Mouse (Mus musculus) liver, embryonic 14.5 days (tissue): ENCODE measurements around the gene Il12rb1. TPM values are rescaled to one million over a fixed set of nuclear protein-coding genes. Genes with fewer than 3 reads are reported as not detected.

ENCODE experiments used
- ATAC-seq: fragments of 200-750 bp; cut with Nextera tagmentation; 2 replicates; pipeline ENCODE4 v1.8.0; 2017; ENCODE audit warnings: moderate number of reproducible peaks, mild to moderate bottlenecking, moderate library complexity; ENCODE audit not compliant: insufficient read depth
- DNase-seq, 3 experiments: peaks; one replicate each; pipeline ENCODE4 v3.0.0-alpha.2; 2012 to 2013; ENCODE audit warnings: low read depth in 3 of 3, low spot score in 3 of 3
- H3K27ac ChIP-seq: fragments of 300-500 bp; sonication (generic); 2 replicates; pipeline ENCODE4 v1.5.1; 2014; ENCODE audit warnings: moderate library complexity, mild to moderate bottlenecking, control low read depth, inconsistent platforms
- H3K27me3 ChIP-seq: fragments of 300-500 bp; sonication (generic); 2 replicates; pipeline ENCODE4 v1.6.1; 2014; ENCODE audit warnings: mild to moderate bottlenecking, low read length, moderate library complexity; ENCODE audit not compliant: control insufficient read depth, insufficient read depth
- H3K36me3 ChIP-seq: fragments of 300-500 bp; sonication (generic); replicated peaks from 2 replicates; pipeline ENCODE4 v1.6.1; 2014; ENCODE audit warnings: low read depth; ENCODE audit not compliant: control insufficient read depth, insufficient read depth
- H3K4me1 ChIP-seq, 2 experiments: fragments of 200-500 bp in 1 of 2; fragments of 300-500 bp in 1 of 2; sonication (generic) in 1 of 2; replicated peaks; 2 replicates each; pipeline ENCODE4 v1.6.1; 2012 to 2014; ENCODE audit warnings: antibody characterized with exemption in 1 of 2, inconsistent platforms in 1 of 2, low read length in 1 of 2; ENCODE audit not compliant: control insufficient read depth in 2 of 2, insufficient read depth in 2 of 2
- H3K4me2 ChIP-seq: fragments of 300-500 bp; sonication (generic); 2 replicates; pipeline ENCODE4 v1.6.1; 2014; ENCODE audit warnings: low read depth, mild to moderate bottlenecking, control low read depth, moderate library complexity
- H3K4me3 ChIP-seq, 2 experiments: fragments of 200-500 bp in 1 of 2; fragments of 300-500 bp in 1 of 2; sonication (generic) in 1 of 2; 2 replicates each; pipeline ENCODE4 v1.5.1; 2012 to 2014; ENCODE audit warnings: low read depth in 2 of 2, low read length in 2 of 2, mild to moderate bottlenecking in 2 of 2, control low read depth in 1 of 2, inconsistent platforms in 1 of 2, moderate library complexity in 1 of 2; ENCODE audit not compliant: insufficient read depth in 1 of 2
- H3K9ac ChIP-seq: fragments of 300-500 bp; sonication (generic); replicated peaks from 2 replicates; pipeline ENCODE4 v1.6.1; 2014; ENCODE audit warnings: mild to moderate bottlenecking, control low read depth, moderate library complexity
- H3K9me3 ChIP-seq: fragments of 300-500 bp; sonication (generic); 2 replicates; pipeline ENCODE4 v1.6.1; 2016; ENCODE audit warnings: low read length, mixed read lengths; ENCODE audit not compliant: control insufficient read depth
- CTCF ChIP-seq: IDR thresholded peaks from 2 replicates; pipeline ENCODE4 v1.5.1; 2016; ENCODE audit warnings: antibody characterized with exemption, low read depth, control low read depth
- EP300 ChIP-seq: IDR thresholded peaks from 2 replicates; pipeline ENCODE4 v1.6.1; 2016; ENCODE audit warnings: antibody characterized with exemption, low read depth
- WGBS: fragments of 180-500 bp; shearing (Covaris S2); extraction: QIAGEN DNeasy Blood & Tissue Kit; methylation state at CpG from one replicate; pipeline ENCODE4 v1.1.7; 2014; ENCODE audit not compliant: insufficient replicate concordance; 5-methylcytosine and 5-hydroxymethylcytosine counted together
- polyA plus RNA-seq, 2 experiments: library from polyadenylated mRNA; depleted of rRNA in 1 of 2; stranded (reverse) in 1 of 2; unstranded in 1 of 2; fragments of >200 nt; fragmentation: Nextera tagmentation in 1 of 2; extraction: Ambion mirVana in 1 of 2; gene quantifications; 2 replicates each; pipeline versions ENCODE4 v1.2.1 to v1.2.3; 2012 to 2014

The Il12rb1 gene
- polyA plus RNA-seq, 2 experiments: 0.11 to 0.18 TPM

DNA sequence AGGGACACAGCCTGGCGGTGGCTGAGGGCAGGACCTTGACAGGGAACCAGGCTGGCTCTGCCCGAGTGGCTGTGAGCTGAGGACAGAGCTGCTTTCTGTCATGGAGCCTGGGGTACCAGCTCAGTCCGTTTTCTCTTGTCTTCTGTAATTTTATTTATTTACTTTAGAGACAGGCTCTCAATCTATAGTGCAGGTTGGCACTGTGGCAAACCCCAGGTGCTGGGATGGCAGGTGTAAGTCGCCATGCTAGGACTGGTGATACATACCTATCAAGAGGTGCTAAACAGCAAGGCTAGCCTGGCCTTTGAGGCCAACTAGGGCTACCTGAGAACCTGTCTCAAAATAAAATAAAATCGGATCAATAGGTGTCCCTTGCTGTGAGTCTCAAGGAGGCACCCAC lies 47.8 kb downstream of the Il12rb1 start:
- no peak overlapping the region for H3K4me3 ChIP-seq
- ATAC-seq (no peak), DNase-seq (no peak)
- H3K4me2 ChIP-seq: no peak overlapping the region
- H3K9ac ChIP-seq: no peak overlapping the region
- H3K27ac ChIP-seq: no peak overlapping the region
- peaks cover 6 to 8% of the 10 kb centered on the region in 2 experiments for H3K4me1 ChIP-seq
- no peak for TF ChIP-seq EP300
- TF ChIP-seq CTCF: no peak
- H3K27me3 ChIP-seq: no peaks in the 10 kb centered on the region; the same call in none of the 2 replicates
- WGBS: 58% methylated on average over 5 of the region's 5 CpGs
- H3K9me3 ChIP-seq: no peaks in the 10 kb centered on the region
- H3K36me3 ChIP-seq: no peaks in the 10 kb centered on the region

DNA sequence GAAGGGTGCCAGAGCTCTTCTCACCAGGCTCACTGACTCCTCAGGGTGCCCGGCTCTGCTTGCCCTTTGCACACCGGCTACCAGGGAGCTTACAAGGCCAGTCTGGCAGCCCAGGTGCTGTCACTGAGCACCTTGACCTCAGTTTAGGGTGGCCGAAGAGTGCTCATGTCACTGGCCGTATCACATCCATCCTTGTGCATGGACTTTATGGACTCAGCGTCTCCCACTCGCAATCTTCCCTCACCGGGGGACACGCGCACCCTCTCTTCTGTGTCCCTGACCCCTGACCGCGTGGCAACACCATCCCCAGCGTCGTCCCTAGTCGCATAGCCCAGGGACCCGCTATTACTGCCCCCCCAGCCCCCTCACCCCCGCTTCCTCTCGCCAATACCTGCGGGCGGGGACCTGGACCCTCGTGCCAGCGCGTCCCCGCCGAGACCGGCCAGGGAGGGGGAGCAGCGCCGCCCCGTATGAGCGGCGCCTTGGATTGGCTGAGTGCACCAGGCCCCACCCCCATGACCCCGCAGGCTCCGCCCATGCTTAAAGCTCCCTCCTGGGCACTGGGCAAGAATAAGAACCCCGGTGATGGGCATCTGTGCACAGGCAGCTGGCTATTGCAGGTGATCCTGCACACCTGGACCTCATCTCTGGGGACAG lies 48.4 kb downstream of the Il12rb1 start:
- Histone ChIP-seq H3K27me3 (peaks cover 5% of the 10 kb centered on the region), H3K9ac (peak overlapping the region; percentile 51), H3K36me3 (no peaks in the 10 kb centered on the region), H3K4me1 (peaks cover 3 to 4% of the 10 kb centered on the region in 2 experiments), H3K4me3 (peak overlapping the region; percentile 22 to 49; a peak in 3 of 4 replicates), H3K4me2 (peak overlapping the region; percentile 75), H3K9me3 (no peaks in the 10 kb centered on the region), H3K27ac (no peak overlapping the region)
- TF ChIP-seq CTCF (0 out of 2 replicates have a peak, but pooled peaks have one; percentile 7), EP300 (no peak)
- WGBS: 8% methylated on average over 33 of the region's 33 CpGs
- DNase-seq (no peak), ATAC-seq (peak; percentile 69)

DNA sequence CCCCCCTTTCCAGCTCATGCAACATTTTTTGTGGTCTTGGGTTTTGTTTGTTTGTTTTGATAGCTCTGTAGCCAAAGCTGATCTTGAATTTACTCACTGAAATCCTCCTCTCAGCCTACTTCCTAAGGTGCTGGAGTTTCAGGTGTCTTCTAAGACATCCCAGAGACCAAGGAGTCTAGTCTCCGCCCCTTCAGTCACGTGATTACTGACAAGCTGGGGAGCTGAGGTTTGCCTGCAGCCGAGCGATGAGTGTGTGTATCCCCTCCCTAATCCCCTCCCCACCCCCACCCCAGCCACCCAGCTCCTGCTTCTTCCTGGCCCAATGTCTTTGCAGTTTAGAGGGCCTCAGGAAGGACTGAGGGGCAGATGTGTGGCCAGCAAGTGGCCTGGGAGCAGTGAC lies 49.3 kb downstream of the Il12rb1 start:
- TF ChIP-seq CTCF (no peak), EP300 (no peak)
- ATAC-seq: no peak
- Histone ChIP-seq H3K4me2 (no peak overlapping the region), H3K27me3 (peaks cover 14% of the 10 kb centered on the region), H3K36me3 (no peaks in the 10 kb centered on the region), H3K9me3 (no peaks in the 10 kb centered on the region), H3K27ac (no peak overlapping the region), H3K4me1 (0 out of 4 replicates have a peak, but pooled peaks cover 0 to 2% of the 10 kb centered on the region in 2 experiments), H3K4me3 (no peak overlapping the region), H3K9ac (no peak overlapping the region; the same call in 1 of the 2 replicates)
- no peak for DNase-seq
- WGBS: 24% methylated on average over 4 of the region's 4 CpGs

DNA sequence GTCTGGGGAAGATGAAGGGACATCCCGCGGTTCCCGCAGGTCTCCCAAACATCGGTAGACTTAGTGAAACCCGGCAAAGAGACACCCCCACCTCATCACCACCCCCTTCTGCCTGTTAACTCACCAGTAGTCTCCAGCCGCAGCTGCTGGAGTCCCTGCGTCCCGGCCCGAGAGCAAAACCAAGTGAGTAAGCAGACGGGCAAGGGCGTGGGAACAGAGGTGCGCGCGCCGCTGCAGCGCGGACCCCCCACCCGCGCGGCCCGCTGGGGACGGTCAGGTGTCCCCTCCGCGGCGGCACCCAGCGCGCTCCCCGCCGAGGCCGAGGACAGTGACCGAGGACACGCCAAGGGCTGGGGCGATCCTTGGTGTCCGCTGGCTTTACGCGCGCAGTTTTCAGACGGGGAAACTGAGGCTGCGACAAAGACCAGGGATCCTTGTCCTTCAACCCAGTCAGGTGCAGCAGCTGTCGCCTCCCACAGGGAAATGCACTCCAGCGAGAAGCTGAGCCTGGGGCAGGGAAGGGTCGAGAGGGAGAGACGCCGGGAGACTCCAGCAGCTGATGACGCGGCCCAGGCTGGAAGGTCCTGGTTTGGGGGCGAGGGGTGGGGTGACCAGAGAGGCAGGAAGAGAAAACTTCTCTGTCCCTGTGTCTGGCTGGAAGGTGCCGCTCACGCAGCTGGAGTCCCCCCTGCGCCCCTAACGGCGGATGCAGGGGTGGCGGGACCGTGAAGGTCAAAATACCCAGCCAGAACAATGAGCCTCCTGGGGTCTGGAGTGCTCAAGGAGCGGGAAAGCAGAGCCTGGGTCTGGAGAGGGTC lies 54.8 kb downstream of the Il12rb1 start, which contains the start of gene Kcnn1:
Gene Kcnn1, minus strand, starts transcription at position 435 of the 818 bp plus-strand sequence.
- H3K4me3 ChIP-seq: peak within 1 kb of the TSS in 1 of 2 experiments; percentile 21; a peak in 1 of 4 replicates
- 2% methylated on average over 55 of the region's 55 CpGs for WGBS
- H3K4me2 ChIP-seq: peak within 1 kb of the TSS; percentile 76
- no peaks in the 10 kb centered on the region for H3K9me3 ChIP-seq
- TF ChIP-seq CTCF: 0 out of 2 replicates have a peak, but pooled peaks have one; percentile 3
- no peak for TF ChIP-seq EP300
- no peak for ATAC-seq
- no peak within 1 kb of the TSS for H3K9ac ChIP-seq
- H3K36me3 ChIP-seq: no peaks in the 10 kb centered on the region
- no peak for DNase-seq
- peaks cover 41% of the 10 kb centered on the region for H3K27me3 ChIP-seq
- no peak within 1 kb of the TSS for H3K27ac ChIP-seq
- peaks cover 8 to 12% of the 10 kb centered on the region in 2 experiments; a peak in 3 of 4 replicates for H3K4me1 ChIP-seq
